Mouse (Mus musculus) small intestine, adult 2 months (tissue): ENCODE measurements at regions not wholly inside any gene's neighbourhood (a gene's known extent, or its start where the extent isn't known, plus 50 kb on each side); places are given as distances from the start of the nearest gene placed in this dataset.

Experiments
- H3K27ac ChIP-seq: fragments of 200-500 bp; 2 replicates; pipeline ENCODE4 v1.5.1; 2012; ENCODE audit warnings: low read depth, low read length, control low read depth, inconsistent platforms; ENCODE audit not compliant: insufficient read depth
- H3K27me3 ChIP-seq: fragments of 200-500 bp; 2 replicates; pipeline ENCODE4 v1.6.1; 2012; ENCODE audit warnings: mild to moderate bottlenecking, moderate library complexity, low read length, inconsistent platforms; ENCODE audit not compliant: control insufficient read depth, insufficient read depth
- H3K36me3 ChIP-seq: fragments of 200-500 bp; 2 replicates; pipeline ENCODE4 v1.6.1; 2012; ENCODE audit warnings: mild to moderate bottlenecking, low read length, control low read depth, inconsistent platforms; ENCODE audit not compliant: control insufficient read depth, insufficient read depth
- H3K4me1 ChIP-seq: fragments of 200-500 bp; 2 replicates; pipeline ENCODE4 v1.6.1; 2012; ENCODE audit warnings: low read length, inconsistent platforms, mixed read lengths; ENCODE audit not compliant: control insufficient read depth, insufficient read depth, insufficient read length
- H3K4me3 ChIP-seq: fragments of 200-500 bp; 2 replicates; pipeline ENCODE4 v1.5.1; 2012; ENCODE audit warnings: low read depth, mild to moderate bottlenecking, control low read depth, inconsistent platforms, low read length, moderate library complexity
- CTCF ChIP-seq: fragments of 200-500 bp; IDR thresholded peaks from 2 replicates; pipeline ENCODE4 v1.5.1; 2012; ENCODE audit warnings: low read depth, mild to moderate bottlenecking, control low read depth, inconsistent platforms, low read length, moderate library complexity, mixed read lengths; ENCODE audit not compliant: insufficient replicate concordance, insufficient read length; ENCODE audit errors: extremely low read depth
- POLR2A ChIP-seq: fragments of 200-500 bp; IDR thresholded peaks from 2 replicates; pipeline ENCODE4 v1.6.1; 2012; ENCODE audit warnings: low read depth, mild to moderate bottlenecking, control low read depth, inconsistent platforms, low read length, moderate library complexity
- WGBS: fragments of 180-500 bp; shearing (Covaris S2); methylation state at CpG from one replicate; pipeline ENCODE4 v1.1.7; 2018; 5-methylcytosine and 5-hydroxymethylcytosine counted together

GRCm38 (mm10) chr2:74391064-74391463, 188.2 kb downstream of the Lnpk start:
- Histone ChIP-seq H3K4me1 (no peaks in the 10 kb centered on the region), H3K36me3 (no peaks in the 10 kb centered on the region), H3K27ac (no peak overlapping the region), H3K4me3 (no peak overlapping the region), H3K27me3 (no peaks in the 10 kb centered on the region)
- TF ChIP-seq POLR2A (no peak), CTCF (no peak)
- 69% methylated on average over 4 of the region's 4 CpGs for whole genome bisulfite sequencing

GRCm38 (mm10) chr2:74388078-74388477, 191.2 kb downstream of the Lnpk start:
- no peaks in the 10 kb centered on the region for H3K27me3 ChIP-seq
- H3K36me3 ChIP-seq, result no peaks in the 10 kb centered on the region
- 91% methylated on average over 5 of the region's 5 CpGs for WGBS
- no peak overlapping the region for H3K27ac ChIP-seq
- no peak for TF ChIP-seq CTCF
- no peak for TF ChIP-seq POLR2A
- H3K4me3 ChIP-seq, result no peak overlapping the region
- no peaks in the 10 kb centered on the region for H3K4me1 ChIP-seq

GRCm38 (mm10) chr2:74384918-74385317, 194.3 kb downstream of the Lnpk start:
- no peak overlapping the region for H3K27ac ChIP-seq
- H3K36me3 ChIP-seq, result no peaks in the 10 kb centered on the region
- H3K4me3 ChIP-seq, result no peak overlapping the region
- H3K4me1 ChIP-seq, result no peaks in the 10 kb centered on the region
- H3K27me3 ChIP-seq, result no peaks in the 10 kb centered on the region
- TF ChIP-seq POLR2A (no peak), CTCF (no peak)
- 88% methylated on average over 1 of the region's 1 CpGs for WGBS

- no peaks in the 10 kb centered on the region for H3K4me1 ChIP-seq
- no peaks in the 10 kb centered on the region for H3K36me3 ChIP-seq
- H3K27me3 ChIP-seq, result no peaks in the 10 kb centered on the region
- no peak overlapping the region for H3K27ac ChIP-seq
- H3K4me3 ChIP-seq, result no peak overlapping the region
- TF ChIP-seq POLR2A, result no peak
- TF ChIP-seq CTCF, result no peak
- WGBS, result 24% methylated on average over 7 of the region's 7 CpGs
Measured at GRCm38 (mm10) chr2:74380574-74381287, 198.5 kb downstream of the Lnpk start.

- Histone ChIP-seq H3K27me3 (no peaks in the 10 kb centered on the region), H3K36me3 (no peaks in the 10 kb centered on the region), H3K4me3 (no peak overlapping the region), H3K4me1 (no peaks in the 10 kb centered on the region), H3K27ac (no peak overlapping the region)
- TF ChIP-seq POLR2A, result no peak
- no peak for TF ChIP-seq CTCF
- WGBS, result 98% methylated on average over 3 of the region's 3 CpGs
Measured at GRCm38 (mm10) chr2:74378709-74379108, 200.5 kb downstream of the Lnpk start.

GRCm38 (mm10) chr2:74373938-74374337, 205.3 kb downstream of the Lnpk start:
- WGBS, result 82% methylated on average over 1 of the region's 1 CpGs
- H3K27me3 ChIP-seq, result no peaks in the 10 kb centered on the region
- no peaks in the 10 kb centered on the region for H3K4me1 ChIP-seq
- no peak overlapping the region for H3K4me3 ChIP-seq
- no peak for TF ChIP-seq POLR2A
- TF ChIP-seq CTCF, result no peak
- no peaks in the 10 kb centered on the region for H3K36me3 ChIP-seq
- H3K27ac ChIP-seq, result no peak overlapping the region

- H3K36me3 ChIP-seq, result no peaks in the 10 kb centered on the region
- 67% methylated on average over 4 of the region's 4 CpGs for WGBS
- no peak overlapping the region for H3K27ac ChIP-seq
- H3K4me1 ChIP-seq, result no peaks in the 10 kb centered on the region
- TF ChIP-seq CTCF (no peak), POLR2A (no peak)
- H3K27me3 ChIP-seq, result no peaks in the 10 kb centered on the region
- no peak overlapping the region for H3K4me3 ChIP-seq
Measured at GRCm38 (mm10) chr2:74373056-74373455, 206.2 kb downstream of the Lnpk start.
